Mouse (Mus musculus): Measurements from ENCODE around the gene Bcar1.

GRCm38 (mm10) chr8:111709223-111709622, 34.4 kb downstream of the Bcar1 start:
- TF ChIP-seq USF1 (IDR thresholded peaks at IDR 0.05; ENCODE audit: low read depth) (no peak), CTCF (IDR thresholded peaks at IDR 0.05; ENCODE audit: control insufficient read depth, insufficient read depth, insufficient read length) (no peak), MYOG (IDR thresholded peaks at IDR 0.05; ENCODE audit: control insufficient read depth, extremely low read depth, insufficient read length) (no peak), MAX (IDR thresholded peaks at IDR 0.05) (no peak), CEBPB (IDR thresholded peaks at IDR 0.05; ENCODE audit: low read depth) (no peak), FOSL1 (IDR thresholded peaks at IDR 0.05; ENCODE audit: insufficient read depth, low read length, poor library complexity, severe bottlenecking) (no peak), MYOD1 (IDR thresholded peaks at IDR 0.05; ENCODE audit: control insufficient read depth, insufficient read length, low read depth) (no peak)
